Mouse (Mus musculus) lung, postnatal 36 days (tissue): ENCODE data around the gene Limch1.
A peak's percentile ranks its signal among the peaks of the same experiment; 100 is the strongest.

Source experiments
- DNase-seq: peaks from one replicate; pipeline ENCODE4 v3.0.0; 2022; ENCODE audit warnings: mixed read lengths

Limch1 gene

DNA sequence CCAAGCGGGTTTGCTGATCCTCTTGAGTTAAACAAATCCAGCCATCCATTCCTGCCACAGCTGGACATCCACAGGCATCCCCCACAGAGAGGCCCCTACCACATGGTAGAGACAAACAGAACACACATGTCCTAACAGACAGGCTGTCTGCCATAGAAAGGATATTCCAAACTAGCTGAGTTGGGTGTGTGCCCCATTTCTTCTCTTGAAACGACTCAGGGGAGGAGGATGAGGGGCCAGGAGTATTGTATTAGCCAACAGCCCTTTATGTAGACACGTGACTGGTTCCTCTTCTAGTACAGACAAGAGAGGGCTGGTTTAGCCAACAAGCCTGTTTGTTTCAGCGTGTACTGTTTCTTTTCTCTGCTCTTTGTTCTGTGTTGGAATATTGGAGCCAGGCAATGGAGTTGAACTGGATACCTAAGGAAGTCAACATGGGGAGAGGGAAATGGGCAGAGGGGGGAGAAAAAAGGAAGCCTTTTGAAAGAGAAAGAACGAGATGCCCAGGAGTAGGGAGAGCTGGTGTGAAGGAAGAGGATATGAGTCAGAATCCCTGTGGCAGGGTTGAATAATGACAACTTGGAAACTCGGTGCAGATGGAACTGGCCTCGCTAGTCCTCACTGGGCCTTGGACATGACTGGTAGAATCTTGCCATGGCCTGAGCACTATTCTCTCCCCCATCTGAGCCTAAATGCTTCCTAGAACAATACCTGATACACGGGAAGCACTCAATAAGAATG lies 196.3 kb downstream of the Limch1 start:
- no peak for DNase-seq

DNA sequence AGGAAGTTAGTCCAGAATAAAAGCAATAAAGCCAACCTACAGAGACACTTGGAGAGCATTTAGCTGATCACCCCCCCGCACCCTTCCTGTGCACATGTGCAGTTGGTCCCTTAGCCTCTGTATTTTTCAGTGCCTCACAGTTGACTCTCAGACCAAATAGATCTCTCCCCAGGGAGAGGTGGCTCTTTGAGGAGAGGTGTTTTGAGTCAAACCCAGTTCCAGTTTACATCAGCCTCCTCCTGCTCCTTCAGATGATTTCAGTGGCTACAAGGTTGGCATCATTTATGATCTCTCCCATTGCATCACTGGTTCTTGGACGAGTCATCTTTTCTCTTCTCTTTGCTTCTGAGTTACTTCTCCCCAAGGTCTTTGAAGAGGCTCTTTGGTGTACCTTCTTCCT lies 197.3 kb downstream of the Limch1 start:
- DNase-seq: no peak

DNA sequence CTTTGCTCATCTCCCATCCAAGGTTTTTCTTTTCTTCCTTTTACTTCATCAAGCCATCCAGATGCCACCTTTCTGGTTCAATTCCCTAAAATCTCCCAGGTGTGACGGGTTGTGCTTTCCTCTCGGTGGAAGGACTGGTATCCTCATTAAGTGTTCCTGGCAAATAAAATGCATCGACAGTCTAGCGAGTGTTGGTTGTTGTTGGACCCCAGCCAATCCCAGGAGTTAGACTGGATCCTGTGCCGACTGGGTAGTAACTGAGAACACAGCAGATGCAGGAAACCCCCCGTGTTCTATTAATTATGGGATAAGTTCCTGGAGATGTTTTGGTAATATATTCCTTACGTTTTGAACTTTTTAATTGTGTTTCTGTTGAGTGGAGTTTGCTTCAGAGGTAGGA lies 197.9 kb downstream of the Limch1 start:
- no peak for DNase-seq

DNA sequence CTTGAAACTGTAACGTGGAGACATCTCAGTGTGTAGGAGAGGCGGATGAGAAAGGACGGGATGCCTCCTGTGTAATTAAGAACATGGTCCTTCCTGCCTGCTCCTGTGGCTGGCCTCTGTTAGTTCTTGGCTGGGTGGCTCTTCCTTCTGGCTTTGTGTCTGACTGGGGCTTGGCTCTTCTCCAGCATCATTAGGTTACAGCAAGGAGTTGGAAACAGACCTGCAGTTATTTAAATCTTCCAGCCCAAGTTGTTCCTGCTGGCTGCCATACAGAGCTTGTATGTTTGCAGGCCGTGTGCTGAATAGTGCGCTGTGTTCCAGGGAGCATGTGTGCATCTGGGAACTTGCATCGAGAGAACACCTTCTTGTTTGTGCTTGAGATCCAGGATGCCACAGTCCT lies 202.3 kb downstream of the Limch1 start:
- peak; percentile 80 for DNase-seq

DNA sequence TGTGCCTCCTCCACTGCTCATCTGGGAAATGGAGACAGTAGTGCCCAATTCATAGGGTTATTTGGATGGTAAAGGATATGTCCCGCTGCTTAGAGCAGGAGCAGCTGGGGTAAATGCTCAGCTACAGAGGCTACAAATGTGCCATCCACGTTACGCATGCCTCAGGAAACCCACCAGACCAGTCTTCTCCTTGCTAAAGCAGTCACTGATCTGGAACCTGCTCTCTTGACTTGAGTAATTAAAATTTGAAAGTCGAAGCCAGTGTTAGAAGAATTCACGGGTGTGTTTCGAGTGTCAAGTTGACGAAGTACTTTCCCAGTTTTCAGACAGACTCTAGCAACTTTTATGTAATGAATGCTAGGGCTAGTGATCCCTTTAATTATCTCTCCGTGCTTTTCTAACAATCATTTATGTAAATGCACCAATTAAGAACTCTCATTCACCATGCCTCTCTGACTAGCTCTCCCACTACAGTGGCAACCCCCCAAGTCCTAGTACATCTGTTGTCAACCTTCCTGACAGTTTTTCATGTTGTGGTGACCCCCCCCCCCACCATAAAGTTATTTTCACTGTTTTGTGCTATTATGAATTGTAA lies 203.6 kb downstream of the Limch1 start:
- no peak for DNase-seq

DNA sequence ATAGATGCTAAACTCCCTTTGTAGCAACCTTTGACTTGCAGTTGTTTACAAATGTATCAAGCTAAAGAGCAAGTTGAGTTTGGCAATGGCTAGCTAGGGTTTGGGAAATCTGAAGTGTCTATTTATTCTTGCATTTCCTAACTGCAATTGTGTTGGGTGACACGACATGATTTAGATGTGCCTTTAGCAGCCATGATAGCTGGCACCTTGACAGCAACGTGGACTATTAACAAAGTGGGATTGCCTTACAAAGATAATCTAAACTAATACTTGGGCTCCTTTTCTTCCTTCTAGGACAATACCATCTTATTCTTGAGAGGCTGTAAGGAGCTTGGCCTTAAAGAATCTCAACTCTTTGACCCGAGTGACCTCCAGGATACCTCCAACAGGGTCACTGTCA lies 207.7 kb downstream of the Limch1 start:
- peak; percentile 36 for DNase-seq

DNA sequence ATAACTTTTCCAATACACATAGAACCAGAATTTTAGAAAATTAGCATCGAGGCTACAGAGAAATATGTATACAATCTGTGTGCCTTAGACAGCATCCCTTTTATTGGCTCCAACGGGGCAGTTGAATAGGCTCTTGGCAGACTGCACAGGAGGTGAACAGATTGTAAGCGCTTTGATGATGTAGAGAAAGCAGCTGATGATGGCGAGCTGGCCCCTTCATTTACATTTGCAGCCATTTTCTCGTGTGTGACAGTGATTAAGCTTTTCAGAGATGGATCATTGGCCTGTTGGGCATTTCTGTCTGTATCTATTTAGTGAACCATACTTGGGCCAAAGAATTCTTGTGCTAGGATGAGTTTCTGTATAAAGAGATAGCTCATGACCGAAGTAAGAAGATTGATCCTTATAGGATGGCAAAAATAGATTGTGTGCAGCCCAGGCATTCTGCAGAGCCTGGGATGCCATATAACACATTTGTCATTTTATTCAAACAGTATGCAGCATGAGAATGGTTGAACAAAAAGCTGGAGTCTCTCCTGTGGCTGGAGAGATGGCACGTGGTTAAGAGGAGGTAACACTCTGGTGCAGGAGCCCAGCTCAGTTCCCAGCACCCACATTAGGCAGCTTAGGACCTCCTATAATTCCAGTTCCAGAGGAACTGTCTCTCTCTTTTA lies 208.5 kb downstream of the Limch1 start:
- DNase-seq: no peak

DNA sequence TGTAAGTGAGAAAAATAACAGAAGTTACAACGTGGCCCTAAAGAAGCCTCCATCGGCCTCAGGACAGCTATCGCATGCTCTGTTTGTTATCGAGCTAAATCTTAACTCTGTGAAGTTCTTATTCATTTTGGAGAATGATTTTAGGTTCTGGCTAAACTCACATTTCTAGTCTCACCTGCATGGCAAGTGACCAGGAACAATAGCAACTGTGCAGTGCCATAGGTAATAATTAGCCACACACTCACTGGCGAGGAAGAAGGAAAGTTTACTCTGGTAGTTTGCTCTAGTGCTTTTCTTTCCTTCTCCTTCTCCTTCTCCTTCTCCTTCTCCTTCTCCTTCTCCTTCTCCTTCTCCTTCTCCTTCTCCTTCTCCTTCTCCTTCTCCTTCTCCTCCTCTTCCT lies 209.6 kb downstream of the Limch1 start:
- peak; percentile 21 for DNase-seq

DNA sequence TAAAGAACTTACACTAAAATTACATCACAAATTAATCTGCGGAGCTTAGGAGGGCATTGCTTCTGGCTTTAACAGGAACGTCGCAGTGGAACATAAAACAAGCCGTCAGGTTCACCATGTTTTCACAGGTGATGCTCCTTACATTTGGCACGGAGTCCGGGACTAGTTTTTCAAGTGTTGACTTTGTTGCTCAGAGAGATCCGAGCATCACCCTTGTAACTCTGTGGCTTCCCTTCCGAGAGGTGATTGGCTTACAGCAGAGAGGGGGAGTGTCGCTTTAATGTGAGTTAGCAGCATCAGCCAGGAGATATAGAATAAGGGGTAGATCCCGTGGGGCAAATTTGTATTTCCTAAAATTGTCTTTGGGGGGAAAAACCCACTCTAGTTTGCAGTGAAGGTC lies 212.0 kb downstream of the Limch1 start:
- DNase-seq: peak; percentile 28

DNA sequence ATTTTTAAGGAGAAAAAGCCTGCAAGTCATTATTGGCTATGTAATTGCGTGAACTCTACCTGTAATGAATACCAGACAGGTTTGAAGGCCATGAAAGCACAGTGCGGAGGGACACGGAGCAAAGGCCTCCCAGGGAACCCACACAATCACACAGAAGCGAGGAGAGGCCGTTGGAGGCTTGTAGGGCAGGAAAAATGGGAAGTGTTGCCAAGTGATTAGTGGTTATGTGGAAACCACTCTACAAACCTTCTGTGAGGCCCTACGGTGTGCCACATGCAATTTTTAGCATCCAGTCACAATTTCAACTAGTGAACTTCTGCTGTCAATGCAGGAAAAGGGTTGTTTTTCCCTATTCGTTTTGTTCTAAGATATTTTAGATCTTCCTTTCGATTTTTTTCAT lies 212.5 kb downstream of the Limch1 start:
- DNase-seq: peak; percentile 23

DNA sequence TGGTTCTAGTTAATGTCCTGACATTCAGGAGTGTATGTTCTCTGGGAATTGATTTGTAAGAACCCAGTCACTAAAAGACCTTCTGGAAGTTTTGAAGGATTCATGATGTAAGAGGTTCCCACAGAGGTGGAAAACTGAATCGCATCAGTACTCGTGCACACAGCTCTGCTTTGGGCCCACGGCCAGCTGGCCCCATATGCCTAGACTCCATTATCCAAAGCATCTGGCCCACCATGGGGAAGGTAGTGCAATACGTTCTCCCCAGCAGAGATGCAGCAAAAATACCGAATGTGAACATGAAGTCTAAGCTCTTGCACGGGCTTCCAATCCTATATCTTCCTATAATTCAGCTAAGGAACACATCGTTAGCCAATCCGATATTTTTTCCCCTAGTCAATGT lies 214.3 kb downstream of the Limch1 start:
- DNase-seq: no peak

DNA sequence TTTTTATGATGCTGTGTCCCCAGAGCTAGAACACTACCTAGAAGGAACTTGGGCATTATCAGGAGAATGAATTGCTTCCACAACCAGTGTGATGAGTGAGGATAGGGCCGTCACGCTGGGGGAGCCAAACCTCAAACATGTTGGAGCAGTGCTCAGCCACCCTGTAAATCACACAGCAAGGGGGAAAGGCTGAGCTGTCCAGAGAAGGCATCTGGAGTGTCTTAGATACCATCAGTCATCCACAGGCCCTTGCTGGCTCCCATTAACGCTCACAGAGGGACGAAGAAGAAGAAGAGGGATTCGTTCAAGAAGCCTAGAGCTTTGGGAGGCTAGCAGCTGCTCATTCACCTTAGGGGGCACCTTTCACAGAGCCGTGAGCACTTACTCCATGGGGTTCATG lies 219.8 kb downstream of the Limch1 start:
- no peak for DNase-seq

DNA sequence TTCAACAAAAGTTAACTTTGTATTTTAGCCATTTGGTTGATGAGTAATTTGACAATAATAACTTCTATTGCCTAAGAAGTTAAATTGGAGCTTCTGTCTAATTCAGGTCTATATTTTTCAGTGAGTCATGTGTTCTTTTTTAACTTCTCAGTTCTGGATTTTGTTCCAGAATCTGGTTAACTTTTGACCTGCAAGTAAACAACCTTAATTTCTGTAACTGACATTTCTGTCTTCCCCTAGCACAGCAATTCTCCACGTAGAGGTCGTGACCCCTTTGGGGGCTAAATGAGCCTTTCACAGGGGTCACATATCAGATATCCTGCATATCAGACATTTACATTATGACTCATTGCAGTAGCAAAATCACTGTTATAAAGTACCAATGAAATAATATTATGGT lies 221.5 kb downstream of the Limch1 start:
- no peak for DNase-seq

DNA sequence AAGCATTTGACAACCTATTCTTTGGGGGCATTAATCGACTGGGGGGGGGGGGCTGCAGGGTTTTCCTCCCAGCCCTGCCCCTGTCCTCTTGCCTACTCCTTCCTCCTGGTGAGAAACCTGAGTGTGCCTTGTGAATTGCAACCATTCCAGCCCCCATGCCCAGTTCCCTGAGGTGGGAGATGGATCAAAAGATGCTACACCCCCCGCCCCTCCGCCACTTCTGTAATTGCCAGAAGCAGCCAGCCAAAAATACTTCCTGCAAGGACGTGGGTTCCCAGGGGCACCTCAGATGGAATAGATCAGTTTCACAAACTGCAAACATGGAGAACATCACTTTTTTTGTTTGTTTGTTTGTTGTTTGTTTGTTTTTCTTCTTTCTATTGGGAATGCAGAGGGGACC lies 222.0 kb downstream of the Limch1 start:
- no peak for DNase-seq

DNA sequence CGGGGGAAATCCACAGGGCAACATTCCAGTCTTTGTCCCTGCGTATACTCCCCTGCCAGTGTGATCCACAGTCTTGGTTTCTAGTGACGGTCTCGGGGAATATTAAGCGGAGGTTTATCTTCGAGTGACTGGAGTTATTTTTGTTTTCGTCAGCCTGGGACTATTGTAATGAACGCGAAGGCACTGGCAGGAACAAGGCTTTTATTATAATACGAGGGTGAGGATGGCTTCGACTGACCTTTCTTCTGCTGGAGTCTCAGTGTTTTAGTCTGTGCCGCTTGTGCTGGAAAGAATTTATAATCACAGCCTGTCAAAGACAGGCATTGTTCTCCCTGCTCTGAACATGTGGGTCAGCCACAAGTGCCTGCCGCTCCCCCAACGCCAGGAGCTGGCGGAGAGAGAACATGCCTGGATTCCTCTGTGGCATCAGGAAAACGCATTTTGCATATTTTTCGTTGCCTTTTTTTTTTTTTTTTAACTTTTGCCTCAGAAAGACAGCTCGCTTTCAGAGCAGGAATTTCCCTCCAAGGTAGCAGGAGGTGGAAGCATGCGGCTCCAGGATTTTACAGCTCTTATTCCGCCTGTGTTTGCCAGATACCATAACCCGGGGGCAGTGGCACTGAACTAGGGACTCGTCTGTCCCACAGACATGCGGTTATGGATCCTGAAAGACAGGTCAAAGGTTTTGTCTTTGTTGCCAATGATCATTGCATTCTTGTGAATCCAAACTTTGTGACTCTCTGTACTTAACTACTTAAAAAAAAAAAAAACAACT lies 222.6 kb downstream of the Limch1 start:
- peak; percentile 33 for DNase-seq

DNA sequence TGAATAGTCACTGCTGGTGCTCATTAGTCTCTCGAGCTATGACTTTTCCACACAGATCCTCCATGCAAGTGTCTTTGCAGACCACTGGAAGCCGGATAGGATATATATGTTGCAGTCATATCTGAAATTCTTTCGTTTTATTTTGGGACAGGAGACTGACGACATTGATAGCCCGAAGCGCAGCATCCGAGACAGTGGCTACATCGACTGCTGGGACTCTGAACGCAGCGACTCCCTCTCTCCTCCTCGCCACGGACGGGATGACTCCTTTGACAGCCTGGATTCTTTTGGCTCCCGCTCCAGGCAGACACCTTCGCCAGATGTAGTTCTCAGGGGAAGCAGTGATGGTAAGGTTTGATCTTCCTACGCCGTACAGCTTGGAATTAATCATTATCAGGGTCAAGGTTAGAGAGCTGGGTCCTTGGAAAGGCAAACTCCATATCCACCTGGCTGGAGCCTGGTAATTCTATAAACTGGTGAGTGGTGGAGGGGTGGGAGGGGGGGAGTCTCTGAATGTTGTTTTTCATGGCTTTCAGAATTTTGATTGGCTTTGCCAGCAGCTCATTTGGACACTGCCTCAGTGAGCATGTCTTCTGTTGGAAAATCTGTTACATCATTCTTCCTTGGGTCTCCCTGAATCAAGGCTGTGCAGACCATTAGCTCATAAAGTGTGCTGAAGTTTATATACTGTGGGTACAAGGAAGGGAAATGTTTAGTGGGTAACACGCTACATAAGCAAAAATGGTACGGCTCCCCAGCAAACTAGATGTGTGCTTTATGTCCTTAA lies 223.5 kb downstream of the Limch1 start:
- DNase-seq: no peak

DNA sequence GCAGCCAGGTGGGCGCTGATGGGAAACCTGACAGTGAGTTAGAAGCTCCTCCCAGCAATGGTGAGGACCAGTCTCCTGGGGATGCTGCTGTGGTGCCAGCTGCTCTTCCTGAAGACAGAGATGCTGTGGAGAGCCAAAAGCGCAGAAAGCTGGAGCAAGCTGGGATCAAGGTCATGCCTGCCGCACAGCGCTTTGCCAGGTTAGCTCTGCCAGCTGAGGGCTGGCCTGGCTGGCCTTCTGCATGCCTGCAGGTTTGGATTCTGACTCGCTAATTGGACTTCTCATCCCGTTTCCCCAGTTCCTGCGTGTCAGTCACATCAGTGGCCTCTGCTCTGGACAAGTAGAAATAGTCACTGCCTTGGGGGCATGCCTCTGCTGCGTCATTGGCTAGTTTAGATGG lies 230.0 kb downstream of the Limch1 start:
- no peak for DNase-seq

DNA sequence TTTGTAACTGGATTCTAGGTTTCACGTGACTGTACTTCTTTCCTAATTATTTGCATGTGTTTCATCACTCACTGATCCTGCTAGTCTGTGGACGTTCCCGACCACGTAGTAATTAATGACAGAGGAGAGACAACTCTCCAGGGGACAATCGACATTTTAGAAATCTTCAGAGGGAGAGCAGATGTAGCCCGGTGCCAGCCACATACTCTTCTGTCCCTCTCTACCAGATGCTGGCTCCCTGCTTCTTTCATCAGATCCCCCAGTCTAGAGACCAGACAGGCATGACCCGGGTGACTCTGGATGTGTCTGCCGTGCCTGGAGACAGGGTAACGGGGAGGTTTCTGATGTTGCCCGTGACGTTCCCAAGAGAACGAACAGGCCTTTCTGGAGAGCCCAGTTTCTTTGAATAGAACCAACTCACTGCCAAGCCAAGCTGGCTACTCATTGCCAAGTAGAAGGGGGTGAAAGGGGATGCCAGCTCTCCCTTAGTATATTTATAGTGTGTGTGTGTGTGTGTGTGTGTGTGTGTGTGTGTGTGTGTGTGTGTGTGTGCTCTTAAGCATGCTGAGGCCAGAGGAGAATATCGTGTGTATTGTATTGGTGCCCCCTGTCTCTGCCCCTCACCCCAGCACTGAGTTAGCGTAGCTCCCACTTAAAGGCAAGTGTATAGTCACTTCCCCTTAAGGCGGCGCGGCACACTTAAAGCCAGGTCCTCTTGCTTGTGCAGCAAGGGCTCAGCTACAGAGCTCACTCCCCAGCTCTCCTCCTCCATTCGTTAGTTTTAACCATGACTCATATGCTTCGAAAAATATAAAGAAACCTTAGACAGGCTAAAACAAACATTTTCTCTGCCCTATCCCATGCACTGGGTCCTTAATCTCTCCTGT lies 233.9 kb downstream of the Limch1 start:
- peak; percentile 23 for DNase-seq

DNA sequence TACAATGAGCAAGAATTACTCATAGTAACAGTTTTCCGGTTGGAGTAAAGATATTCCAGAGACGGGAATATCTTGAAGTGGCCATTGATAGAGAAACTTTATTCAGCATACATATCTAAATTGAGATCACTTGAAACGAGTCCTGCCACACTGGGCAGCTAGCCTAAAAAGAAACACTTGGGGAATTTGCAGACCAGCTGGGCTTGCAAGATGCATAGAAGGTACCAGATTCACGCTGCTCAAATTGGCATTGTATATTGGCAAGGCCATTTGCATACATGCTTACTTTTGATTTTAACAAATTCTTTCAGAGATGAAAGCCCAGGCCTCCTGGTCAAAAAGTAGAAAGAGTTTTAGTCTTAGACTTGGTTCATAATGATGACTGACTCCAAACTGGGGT lies 235.2 kb downstream of the Limch1 start:
- DNase-seq: no peak

DNA sequence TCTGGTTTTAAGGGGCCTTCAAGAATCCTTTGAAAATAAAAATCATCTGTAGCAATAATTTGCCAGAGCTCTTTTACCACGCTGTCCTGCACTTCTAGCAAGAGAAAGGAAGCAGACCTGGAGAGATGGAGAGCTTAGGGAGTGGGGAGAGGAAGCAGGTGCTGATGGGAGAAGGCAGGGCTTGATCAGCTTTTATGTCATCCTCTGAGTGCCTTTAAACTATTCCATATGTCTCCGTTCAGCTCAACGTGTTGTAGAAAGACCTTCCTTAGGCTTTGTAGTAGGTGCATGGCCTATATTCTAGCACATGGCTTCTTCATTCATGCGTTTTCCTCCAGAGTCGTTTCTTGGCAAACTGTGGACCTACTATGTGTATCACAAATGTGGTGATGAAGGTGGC lies 237.5 kb downstream of the Limch1 start:
- DNase-seq: no peak

DNA sequence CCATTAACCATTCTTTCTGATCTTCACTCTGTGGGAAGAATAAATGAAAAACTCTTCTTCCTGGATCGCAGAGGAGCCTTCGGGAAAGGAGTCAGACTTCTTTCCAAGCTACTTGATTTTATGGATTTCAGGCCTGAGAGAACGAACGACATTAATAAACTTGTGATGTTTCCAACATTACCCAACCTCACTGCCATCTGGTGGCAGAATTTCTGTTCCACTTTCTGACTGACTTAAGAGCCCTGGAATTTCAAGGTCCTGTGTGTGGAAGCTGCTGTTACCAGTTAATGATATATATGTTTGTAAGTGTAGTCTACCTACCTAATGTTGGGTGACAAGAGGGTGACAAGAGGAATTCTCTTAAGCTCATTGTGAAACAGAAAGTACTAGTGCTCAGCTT lies 243.3 kb downstream of the Limch1 start:
- peak; percentile 68 for DNase-seq

DNA sequence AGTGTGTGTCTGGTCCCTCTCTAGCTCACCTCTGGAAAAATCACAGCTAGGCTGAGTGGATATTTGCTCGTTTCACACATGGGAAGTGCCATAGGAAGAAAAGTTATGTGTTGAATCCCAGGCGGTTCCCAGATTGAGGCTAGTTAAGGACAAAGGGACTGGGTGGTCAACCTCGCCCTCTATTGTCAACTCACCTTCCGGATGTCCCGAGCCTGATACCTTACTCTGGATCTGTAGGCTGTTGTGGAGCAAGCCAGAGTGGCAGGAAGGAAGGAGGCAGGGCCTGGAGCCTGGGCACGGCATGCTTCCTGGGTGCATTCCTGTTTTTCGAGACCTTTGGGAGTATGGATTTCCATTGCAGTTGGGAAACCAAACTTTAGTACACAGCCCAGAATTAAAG lies 243.9 kb downstream of the Limch1 start:
- DNase-seq: no peak
